ENCODE assay signal across 13 mouse cellular contexts in genomic region chr9:120679822-120680426, GRCm38 (mm10).
DNase-seq lines count a peak whose midpoint lies in the region; ATAC-seq and TF ChIP-seq lines count a peak whose summit lies in the region.
"Had no signal": no experiment of that assay in that cellular context is flagged by ENCODE, and none has a peak within 500 bp of the region (broad histone marks: within the 10 kb centered on the region; RNA-seq: fewer than 3 reads in every experiment).

No protein-coding gene starts in this region.

- intact Hi-C loops in heart, postnatal 36 days (cut with DNase I) = no loop called here

- no peak overlapping the region for H3K4me3 ChIP-seq in heart, embryonic 15.5 days
- H3K4me3 ChIP-seq in stomach, embryonic 15.5 days (replicated peaks) = no peak overlapping the region
- H3K4me3 ChIP-seq: lung, embryonic 15.5 days; midbrain, embryonic 12.5 days had no signal

- no peak overlapping the region for H3K9ac ChIP-seq in heart, embryonic 15.5 days
- H3K9ac ChIP-seq in stomach, embryonic 15.5 days = no peak overlapping the region
- H3K9ac ChIP-seq: lung, embryonic 15.5 days; midbrain, embryonic 12.5 days had no signal

- H3K4me2 ChIP-seq in heart, embryonic 15.5 days = 0 out of 2 replicates have a peak overlapping the region, but pooled peaks have one; percentile 4
- no peak overlapping the region; the same call in 1 of the 2 replicates for H3K4me2 ChIP-seq in stomach, embryonic 15.5 days
- H3K4me2 ChIP-seq: lung, embryonic 15.5 days; midbrain, embryonic 12.5 days had no signal

- ATAC-seq in heart, embryonic 15.5 days (replicated peaks; ENCODE audit: insufficient number of reproducible peaks, insufficient read depth, low FRiP score, low read depth) = no peak
- peak; percentile 79 for ATAC-seq in stomach, embryonic 15.5 days (ENCODE audit: insufficient read depth, low FRiP score, low read depth)
- no peak for ATAC-seq in erythroblast, adult 5-6 weeks (replicated peaks; ENCODE audit: low FRiP score, poor library complexity, severe bottlenecking)

- no peak overlapping the region for H3K27ac ChIP-seq in heart, embryonic 15.5 days
- H3K27ac ChIP-seq in stomach, embryonic 15.5 days = peak overlapping the region; percentile 59
- H3K27ac ChIP-seq: lung, embryonic 15.5 days; midbrain, embryonic 12.5 days had no signal

- H3K4me1 ChIP-seq in heart, embryonic 15.5 days (replicated peaks) = peaks cover 17% of the 10 kb centered on the region
- peaks cover 11% of the 10 kb centered on the region; the same call in 1 of the 2 replicates for H3K4me1 ChIP-seq in stomach, embryonic 15.5 days

- no peak for DNase-seq in heart, postnatal 36 days
- peak; percentile 59 for DNase-seq in CD4-positive, CD25-positive, alpha-beta regulatory T cell, adult 2 months (ENCODE audit: low read depth, low spot score)
- DNase-seq in brain, embryonic 14.5 days (ENCODE audit: low read depth) = peak; percentile 9
- DNase-seq in adrenal gland, adult 8-10 months = no peak
- no peak for DNase-seq in urinary bladder, adult 2 months (ENCODE audit: low spot score)
- DNase-seq: kidney, postnatal 10 days; left cerebral cortex, postnatal 4 days had no signal

- no peaks in the 10 kb centered on the region for H3K36me3 ChIP-seq in heart, embryonic 15.5 days
- no peaks in the 10 kb centered on the region for H3K36me3 ChIP-seq in stomach, embryonic 15.5 days
- H3K36me3 ChIP-seq: lung, embryonic 15.5 days; midbrain, embryonic 12.5 days had no signal

- 0 out of 2 replicates have a peak, but pooled peaks cover 2% of the 10 kb centered on the region for H3K27me3 ChIP-seq in heart, embryonic 15.5 days
- 0 out of 2 replicates have a peak, but pooled peaks cover 1% of the 10 kb centered on the region for H3K27me3 ChIP-seq in stomach, embryonic 15.5 days (replicated peaks)
- H3K27me3 ChIP-seq: CH12.LX had no signal

- WGBS in heart, embryonic 15.5 days = 41% methylated on average over 11 of the region's 11 CpGs
- 36% methylated on average over 11 of the region's 11 CpGs for WGBS in stomach, embryonic 15.5 days

- no peak for TF ChIP-seq POLR2A in brain, embryonic 14.5 days (IDR thresholded peaks at IDR 0.05; ENCODE audit: borderline replicate concordance, extremely low read depth, insufficient read depth, insufficient read length, poor library complexity, severe bottlenecking)

- H3K9me3 ChIP-seq in heart, embryonic 15.5 days (replicated peaks) = no peaks in the 10 kb centered on the region
- H3K9me3 ChIP-seq in stomach, embryonic 15.5 days = no peaks in the 10 kb centered on the region
- H3K9me3 ChIP-seq: lung, embryonic 15.5 days; midbrain, embryonic 12.5 days had no signal

- TF ChIP-seq CTCF in brain, embryonic 14.5 days (IDR thresholded peaks at IDR 0.05; ENCODE audit: borderline replicate concordance, extremely low read depth, insufficient read depth, insufficient read length) = no peak

Comparison
In these comparisons a context has a peak if more than half of its experiments do, and no peak if none do; other contexts are left out.
1. DNase-seq: peak in CD4-positive, CD25-positive, alpha-beta regulatory T cell, adult 2 months (single experiment) and brain, embryonic 14.5 days (single experiment); none in heart, postnatal 36 days (0 of 2), adrenal gland, adult 8-10 months (single experiment) and urinary bladder, adult 2 months (single experiment).